Mouse (Mus musculus) kidney, postnatal 4 days (tissue): ENCODE results near the gene Otud1.
A peak's percentile ranks its signal among the peaks of the same experiment; 100 is the strongest.

Experiments
- DNase-seq, 2 experiments: peaks; one replicate each; pipeline ENCODE4 v3.0.0; 2021; ENCODE audit warnings: mixed read lengths in 2 of 2

Gene Otud1

DNA sequence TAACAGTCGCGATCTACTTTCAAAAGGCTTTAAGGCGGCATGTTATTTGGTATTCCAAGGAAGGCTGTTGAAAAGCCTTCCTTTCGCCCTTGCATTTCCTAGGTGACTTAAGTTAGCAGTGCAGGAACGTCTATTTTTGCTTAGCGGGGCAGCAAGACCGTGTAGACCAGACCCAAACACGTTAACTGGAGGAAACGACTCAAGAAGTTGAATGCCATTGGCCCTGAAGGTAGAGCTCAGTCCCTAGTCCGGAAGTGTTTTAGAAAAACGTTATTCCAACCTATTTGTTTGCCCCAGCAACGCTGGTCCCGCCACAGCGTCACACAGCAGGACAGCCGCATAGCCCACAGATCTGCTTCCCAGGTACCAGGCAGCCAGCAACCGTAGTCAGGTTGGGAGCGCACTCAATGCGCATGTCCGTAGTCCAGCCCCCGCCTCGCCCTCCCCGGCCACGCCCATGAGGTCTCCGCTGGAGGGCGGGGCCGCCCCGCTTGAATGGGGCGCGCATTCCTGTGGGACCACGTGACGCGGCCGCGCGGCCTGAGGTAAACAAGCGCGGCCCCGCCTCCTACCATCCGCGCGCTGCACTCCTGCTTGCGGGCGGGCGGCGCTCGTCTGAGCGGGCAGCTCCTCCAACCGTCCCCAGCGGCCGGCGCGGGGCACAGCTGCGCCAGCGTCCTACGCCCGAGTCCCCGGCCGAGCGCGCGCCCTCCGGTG, at the start of gene Otud1:
TSS of gene Otud1 (plus strand) at position 595 of the 717 bp plus-strand sequence.
- peak; percentile 97 to 99 for DNase-seq

DNA sequence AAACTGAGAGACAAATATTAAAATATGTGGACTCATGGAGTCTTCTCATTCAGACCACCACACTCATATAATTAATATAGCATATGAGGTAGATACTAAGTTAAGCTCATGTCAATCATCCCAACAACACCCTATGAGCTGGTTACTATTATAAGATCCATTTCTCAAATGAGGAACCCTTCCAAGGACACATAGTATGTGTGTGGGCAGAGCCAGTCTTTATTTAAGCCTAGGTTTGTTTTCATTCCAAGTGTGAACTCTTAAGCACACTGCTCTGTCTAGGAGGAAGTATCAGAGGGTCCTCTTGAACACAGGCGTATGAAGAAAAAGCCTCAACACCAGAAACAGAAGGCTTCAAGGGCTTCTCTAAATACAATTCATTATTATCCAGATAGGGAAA, 49.7 kb upstream of the Otud1 start:
- DNase-seq, result no peak

DNA sequence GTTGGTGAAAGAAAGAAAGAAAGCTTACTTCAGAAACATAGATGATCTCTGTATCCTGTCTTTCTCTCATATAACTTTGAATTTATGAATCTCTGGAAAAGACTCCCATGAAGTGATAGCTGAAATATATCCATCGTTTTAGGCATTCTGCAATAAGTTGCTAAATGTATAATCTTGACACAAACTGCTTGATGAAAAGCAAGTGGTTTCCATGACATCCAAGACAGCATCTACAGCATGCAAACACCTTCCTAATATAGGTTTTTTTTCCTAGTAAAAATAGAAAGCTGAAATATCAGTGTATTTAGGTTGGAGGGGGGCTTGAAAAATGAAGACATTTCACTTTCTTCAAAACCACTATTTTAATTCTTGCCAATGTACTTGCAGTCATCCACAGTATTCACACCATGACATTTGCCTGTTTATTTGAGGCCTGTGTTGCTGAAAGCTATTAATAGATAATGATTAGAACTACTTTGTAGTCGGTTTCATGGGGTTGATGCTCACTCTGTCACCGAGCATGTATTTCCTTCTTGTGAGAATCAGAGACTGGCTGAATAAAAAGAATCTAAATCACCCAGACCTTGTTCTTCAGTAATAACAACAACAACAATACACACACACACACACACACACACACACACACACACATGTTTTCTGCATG, 49.0 kb upstream of the Otud1 start:
- DNase-seq, result no peak

DNA sequence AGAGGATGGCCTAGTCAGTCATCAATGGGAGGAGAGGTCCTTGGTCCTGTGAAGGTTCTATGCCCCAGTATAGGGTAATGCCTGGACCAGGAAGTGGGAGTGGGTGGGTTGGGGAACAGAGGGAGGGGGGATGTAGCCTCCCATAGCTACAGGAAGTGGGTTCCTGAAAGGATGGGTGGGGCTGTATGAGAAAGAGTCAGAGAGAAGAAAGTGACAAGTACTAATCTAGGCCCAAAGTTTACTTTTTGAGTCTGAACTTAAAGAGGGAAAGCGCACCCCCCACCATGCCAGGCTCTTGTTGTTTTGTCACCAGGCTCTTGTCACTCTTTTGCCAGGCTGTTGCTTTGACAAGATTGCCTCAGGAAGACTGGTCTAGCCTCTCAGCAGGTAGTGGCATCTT, 35.5 kb upstream of the Otud1 start:
- DNase-seq, result no peak

DNA sequence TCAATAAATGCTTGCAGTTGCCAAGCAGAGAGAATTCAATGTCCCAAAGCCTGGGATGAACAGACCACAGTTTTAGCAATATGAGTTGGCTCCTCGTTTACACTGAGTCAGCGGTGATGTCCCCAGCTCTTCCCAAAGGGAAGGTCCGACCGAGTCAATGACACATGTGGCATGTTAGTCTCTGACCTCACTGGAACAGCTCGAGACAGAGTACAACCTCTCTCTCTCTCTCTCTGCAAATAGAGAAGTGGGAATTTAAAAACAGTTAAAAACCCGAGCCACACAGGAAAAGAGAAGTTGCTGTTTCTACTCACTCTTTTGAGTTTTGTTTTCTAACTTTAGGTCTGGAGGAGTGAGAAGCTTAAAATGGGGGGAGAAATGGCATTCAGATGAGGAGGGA, 30.5 kb upstream of the Otud1 start:
- DNase-seq, result no peak

DNA sequence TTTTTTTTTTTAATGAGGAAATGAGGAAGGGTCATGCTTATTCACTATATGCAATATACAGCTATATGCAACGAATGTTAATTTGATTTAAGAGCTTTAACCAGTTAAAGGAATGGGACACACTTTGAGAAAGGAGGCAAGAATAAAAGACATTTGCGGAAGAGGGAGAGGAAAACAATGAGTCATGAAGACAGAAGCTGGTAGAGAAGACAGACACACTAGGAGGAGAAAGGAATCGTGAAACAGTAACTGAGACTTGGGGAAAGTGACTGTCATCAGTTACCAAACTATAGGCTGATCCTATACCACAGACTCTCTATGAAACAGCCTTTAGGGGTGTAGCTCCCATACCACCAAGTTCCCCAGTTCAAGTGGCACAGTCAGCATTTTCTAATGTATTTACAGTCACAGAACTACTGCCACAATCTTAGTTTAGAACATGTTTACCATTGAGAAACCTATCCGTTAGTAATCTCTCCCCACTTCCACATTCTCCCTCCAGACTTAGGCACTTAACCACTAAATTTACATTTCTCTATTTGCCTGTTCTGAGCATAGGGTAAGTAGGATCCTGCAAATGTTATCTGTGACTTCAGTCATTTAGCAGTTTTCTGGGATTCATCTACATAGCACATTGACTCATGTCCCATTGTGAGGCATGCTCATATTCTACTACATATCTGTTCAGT, 29.5 kb upstream of the Otud1 start:
- DNase-seq, result no peak

DNA sequence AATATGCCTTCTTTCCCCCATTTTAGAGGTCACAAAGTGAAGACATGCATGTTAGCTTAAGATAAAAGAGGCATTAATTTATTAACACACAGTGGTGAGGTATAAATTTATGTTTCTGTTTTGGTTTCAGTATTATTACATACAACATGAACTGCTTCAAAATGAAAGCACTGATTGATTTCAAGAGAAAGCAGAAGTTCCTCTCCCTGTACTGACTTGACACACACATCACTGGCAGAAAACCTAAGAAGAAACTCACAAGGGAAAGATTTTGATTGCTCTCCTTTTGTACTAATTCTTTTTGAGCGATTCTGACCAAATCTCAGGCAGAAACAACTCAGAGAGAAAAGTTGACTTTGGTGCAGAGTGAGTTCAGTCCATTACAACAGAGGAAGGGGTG, 27.0 kb upstream of the Otud1 start:
- no peak for DNase-seq

DNA sequence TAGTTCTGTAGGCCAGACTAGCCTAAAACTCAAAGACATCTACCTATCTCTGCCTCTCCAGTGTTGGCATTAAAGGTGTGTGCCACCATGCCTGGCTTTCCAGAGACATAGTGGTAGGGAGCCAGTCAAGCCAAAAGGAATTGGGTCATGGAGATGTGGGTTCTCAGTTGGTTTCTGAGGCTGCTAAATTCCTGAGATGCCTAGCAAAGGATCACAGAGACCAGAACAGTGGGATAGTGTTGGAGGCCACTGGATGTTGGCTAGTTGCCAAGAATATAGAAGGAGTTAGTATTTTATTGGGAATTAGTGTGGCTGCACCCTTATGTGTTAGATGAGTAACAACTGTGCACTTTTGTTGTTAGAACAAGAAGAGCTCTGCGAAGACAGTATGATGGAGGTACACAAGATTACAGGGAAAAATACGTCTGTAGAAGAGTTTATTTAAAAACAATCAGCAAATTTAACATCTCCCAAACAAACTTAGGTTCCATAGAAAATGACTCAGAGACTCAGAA, 24.1 kb upstream of the Otud1 start:
- DNase-seq, result no peak

DNA sequence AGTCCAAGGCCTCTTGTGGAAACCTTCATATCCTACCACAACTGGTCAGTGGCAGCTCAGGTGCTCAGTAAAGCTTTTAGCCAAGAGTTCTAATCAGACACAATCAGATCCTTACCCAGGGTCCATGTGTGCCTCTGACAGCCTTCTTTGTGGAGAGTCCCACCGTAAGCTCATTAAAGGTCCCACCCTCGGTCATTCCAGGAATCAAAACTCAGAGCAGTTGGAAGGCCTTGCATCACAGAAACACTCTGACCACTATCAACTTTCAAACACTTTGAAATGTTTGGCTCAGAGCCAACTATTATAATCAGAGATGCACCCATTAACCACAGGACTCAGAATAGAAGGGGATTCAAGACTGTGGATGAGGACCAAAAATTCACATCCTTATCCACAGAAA, 12.4 kb upstream of the Otud1 start:
- DNase-seq, result no peak

DNA sequence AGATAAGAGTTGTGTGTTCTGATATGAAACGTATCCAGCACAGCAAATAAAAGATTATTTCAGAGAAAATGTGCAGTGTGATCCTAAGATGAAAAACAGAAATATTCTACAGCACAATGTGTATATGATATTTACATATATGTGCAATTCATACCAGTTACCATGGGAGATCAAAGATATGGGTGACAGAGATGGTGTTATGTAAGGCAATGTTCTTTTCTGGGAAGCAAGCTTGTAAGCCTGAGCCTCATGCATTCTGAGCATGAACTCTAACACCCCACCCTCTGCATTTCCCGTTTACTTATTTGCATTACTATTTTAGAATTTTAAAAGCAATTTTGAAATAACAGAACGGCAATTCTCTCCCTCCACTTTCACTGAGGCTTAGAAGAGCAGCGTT, 11.4 kb upstream of the Otud1 start:
- DNase-seq, result no peak

DNA sequence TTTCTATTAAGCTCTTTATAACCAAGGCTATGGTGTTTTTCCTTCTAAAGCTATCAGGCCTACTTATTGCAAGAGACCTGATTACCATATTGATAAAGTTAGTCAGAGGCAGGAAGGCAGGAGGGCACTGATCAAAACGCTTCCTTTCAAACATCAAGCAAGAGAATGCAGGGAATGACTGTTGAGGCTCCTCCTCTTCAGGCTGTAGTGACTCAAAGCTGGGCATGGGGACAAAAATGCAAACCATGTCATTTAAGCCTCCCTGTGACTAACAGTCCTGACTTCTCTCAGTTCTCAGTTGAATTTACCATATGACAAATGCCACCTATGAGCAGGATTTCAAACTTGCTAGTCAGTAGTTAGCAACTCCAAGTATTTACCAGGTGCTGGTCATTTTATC, 10.6 kb upstream of the Otud1 start:
- DNase-seq, result peak; percentile 26 to 42

DNA sequence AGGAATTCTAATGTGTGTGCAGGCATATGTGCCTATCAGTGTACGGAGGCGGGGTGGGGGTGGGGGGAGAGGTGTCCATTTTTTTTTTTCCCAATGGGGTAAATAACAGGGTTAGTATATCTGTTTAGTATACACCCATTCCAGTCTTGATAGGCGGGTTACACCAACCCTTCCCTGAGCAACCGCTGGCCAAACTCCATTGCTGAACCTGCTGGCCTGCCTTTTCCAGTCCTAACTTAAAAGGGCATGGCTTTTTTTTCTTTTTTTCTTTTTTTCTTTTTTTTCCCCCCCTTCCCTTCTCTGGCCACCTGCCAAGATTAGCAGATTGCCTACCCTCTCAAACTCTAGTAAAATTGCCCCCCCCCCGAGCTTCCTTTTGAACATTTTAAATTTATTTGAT, 1.1 kb upstream of the Otud1 start:
- peak; percentile 4 to 7 for DNase-seq

DNA sequence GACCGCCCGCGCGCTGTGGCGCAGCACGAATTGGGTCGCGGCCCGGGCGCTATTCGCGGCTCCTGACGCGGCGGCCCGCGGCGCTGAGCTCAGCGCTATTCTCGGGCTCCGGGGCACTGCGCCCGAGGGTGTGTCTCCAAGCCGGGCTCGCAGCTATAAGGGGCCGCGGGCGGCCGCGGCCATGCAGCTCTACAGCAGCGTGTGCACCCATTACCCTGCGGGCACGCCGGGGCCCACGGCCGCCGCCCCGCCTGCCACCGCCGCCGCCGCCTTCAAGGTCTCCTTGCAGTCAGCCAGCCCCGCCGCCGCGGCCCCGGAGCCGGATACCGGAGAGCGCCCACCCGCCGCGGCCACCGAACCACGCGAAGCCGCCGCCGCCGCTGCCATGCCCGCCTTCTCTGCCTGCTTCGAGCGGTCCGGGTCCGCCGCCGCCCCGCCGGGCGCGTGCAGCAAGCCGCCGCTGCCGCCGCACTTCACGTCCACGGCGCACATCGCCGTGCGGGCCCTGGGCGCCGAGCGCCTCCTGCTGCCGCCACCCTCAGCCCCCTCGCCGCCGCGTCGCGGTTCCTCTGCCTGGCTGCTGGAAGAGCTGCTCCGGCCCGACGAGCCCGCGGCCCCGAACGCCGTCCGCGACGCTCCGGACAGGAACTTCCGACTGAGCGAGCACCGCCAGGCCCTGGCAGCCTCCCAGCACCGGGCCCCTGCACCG, 483 bp downstream of the Otud1 start:
- peak; percentile 71 to 80 for DNase-seq

DNA sequence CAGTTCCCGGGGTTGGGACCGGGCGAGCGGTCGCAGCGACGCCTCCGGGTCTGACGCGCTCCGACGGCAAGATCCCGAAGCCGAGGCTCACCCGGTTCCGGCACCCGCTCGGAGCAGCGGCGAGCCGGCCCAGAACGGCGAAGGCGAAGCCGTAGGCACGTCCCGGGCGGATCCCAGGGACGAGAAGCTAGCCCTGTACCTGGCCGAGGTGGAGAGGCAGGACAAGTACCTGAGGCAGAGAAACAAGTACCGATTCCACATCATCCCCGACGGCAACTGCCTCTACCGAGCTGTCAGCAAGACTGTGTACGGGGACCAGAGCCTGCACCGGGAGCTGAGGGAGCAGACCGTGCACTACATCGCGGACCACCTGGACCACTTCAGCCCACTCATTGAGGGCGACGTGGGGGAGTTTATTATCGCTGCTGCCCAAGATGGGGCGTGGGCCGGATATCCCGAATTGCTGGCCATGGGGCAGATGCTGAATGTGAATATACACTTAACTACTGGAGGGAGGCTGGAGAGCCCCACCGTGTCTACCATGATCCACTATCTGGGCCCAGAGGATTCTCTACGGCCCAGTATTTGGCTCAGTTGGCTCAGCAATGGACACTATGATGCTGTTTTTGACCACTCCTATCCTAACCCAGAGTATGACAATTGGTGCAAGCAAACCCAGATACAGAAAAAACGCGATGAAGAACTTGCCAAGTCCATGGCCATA, 1.3 kb downstream of the Otud1 start:
- peak; percentile 45 to 57 for DNase-seq

DNA sequence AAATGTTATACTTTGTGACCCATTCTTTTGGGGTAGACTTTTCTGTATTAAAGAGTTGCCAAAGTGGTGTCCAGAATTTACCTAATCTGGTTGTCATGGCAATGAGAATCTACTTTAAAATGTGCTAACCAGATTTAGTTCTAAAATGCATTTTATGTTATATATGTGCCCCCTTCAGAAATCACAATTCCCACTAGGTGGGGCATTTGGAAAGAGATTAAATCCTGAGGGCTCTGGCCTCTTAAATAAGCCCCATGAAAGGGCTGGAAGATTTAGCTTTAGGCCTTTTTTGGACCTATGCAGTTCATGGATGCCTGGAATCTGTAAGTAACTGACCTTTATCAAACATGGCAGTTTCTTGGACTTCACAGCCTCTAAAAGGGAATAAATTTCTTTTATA, 3.3 kb downstream of the Otud1 start:
- no peak for DNase-seq

DNA sequence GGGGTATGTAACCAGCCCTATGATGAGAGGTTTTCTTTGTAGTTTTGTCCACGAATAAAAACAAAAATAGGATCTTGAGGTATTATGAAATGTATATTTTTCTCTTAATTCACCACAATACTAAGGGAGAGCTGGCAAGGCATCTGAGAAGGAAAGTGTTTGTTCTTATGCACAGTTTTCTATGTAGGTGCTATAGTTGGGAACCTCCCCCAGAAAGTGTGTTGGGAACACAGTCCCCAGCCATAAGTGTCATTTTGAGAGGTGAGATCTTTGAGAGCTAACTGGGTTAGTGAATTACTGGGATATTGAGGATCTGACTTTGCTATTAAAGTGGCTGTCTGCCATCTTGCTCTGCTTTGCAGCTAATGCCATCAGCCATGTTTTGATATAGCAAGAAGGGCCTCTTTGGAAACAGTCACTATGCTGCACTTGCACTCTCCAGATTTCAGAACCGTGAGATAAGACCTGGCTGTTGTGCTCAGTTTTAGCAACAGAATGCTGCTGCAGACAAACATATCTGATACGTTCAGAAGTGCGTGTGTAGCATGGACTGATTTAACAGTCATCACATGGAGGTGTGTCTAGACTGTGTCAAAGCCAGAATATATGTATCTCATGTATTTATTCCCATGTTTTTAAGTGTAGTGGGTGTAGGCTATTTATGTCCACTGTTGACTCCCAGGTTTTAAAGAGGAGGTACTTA, 5.7 kb downstream of the Otud1 start:
- no peak for DNase-seq

DNA sequence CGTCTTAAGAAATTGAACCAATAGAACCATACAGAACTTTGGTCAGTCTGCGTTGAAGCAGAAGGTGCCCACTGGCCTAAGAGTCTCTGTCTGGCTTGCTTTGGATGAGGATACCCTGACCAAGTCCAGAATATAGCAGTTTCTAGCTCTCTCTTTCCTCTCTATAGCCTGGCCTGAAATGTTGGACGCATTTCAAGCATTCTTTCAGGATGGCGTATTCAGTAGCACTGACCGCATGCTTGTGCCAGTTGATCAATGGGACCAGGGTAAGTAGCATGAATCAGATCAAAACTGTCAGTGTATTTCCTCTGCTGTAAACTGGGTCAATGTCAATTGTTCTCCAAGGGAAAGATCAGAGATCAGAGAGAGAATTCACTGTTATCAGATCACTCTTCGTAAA, 6.6 kb downstream of the Otud1 start:
- no peak for DNase-seq

DNA sequence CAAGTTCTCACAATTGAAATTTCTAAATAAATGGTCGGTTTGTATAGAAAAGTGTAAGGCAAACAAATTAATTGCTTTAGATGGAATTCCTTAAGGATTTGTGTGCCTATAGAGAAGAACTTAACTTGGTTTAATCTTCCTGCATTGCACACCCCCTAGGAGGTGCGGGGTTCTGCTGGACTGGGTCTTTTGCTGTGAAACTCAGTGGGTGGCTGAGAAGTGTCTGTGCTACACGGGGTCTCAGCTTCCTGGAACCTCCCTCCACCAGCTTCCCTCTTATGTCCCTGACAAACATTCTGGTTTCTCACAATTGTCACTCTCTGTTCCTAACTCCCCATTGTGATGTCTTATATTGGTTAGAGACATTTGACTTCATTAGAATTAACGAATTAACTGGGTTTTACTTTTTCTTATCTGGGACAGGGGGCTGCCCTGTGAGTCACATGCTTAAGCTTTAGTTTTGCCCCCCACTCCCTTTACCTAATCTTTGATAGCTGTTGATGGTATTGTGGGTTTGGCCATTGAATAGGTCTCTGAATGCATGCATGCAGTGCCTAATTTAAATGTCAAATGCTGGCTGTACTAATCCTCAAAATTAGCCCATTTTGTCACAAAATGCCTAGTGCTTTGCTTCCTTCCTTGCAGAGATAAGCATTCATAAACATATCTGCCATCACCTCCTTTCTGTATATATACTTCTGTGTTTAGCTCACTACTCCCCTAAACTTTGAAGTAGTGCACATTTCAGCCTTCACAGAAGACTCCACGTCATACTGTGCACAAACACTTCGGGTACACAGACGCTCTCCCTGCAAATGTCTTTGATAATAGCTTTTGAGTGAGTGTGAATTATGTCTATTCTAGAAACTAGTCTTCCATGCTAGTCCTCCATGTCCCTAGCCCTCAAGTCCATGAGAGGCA, 7.3 kb downstream of the Otud1 start:
- DNase-seq, result no peak

DNA sequence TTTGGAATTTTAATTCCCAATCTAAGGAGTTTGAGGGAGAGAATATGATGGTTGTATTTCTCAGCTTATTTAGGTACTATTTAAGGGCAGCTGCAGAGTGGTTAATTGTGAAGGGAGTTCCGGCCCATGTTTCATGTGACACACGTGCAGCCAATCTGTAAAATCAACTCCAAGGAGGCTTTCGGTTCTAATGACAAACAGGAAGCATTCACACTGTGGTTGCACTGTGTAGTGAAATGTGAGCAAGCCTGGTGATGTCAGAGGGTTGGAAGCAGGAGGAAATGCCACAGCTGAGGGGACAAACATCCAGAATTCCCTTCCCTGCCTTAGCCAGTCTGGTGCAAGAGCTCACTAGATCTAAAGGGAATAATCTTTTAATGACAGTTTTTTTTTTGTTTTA, 8.3 kb downstream of the Otud1 start:
- DNase-seq, result peak; percentile 9 to 15

DNA sequence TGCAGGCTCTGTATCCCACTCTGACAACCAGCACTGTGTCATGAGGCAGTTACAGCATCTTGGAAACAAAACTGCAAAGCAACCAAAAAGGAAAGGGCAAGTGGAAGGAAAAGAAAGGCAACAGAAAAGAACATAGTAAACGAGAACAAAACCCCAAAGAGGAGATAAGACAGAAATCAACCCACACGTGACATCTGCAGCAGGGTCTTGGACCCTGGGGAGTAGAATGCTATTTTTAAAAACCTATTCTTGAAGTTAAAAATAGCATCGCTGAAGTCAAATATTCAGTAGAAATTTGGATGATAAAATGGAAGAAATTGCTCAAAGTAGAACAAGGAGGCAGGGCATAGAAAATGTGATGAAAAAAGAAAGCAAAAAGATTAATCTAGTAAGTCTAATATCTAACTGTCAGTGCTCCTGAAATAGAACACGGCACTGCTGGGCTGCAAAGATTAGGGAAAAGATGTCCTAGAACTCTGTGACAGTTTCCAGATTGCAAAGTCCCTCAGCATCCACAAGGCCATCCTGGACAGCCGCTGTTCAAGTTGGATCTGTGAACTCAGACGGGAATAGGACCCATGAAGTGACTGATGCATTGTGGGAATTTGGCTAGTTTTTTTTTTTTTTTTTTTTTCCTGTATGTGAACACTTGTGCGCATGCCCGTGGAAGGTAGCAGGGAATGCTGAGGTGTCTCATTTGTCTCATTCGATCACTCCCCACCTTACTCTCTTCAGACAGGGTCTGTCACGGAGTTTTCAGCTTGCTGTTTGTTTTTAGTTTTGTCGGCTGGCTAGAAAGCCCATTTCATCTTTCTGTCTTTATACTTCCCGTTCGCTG, 13.5 kb downstream of the Otud1 start:
- no peak for DNase-seq
